Mouse (Mus musculus) small intestine, adult 2 months (tissue): ENCODE results near the gene Vamp5.

Experiments used
- CTCF ChIP-seq: fragments of 200-500 bp; IDR thresholded peaks from 2 replicates; pipeline ENCODE4 v1.5.1; 2012; ENCODE audit warnings: low read depth, mild to moderate bottlenecking, control low read depth, inconsistent platforms, low read length, moderate library complexity, mixed read lengths; ENCODE audit not compliant: insufficient replicate concordance, insufficient read length; ENCODE audit errors: extremely low read depth
- POLR2A ChIP-seq: fragments of 200-500 bp; IDR thresholded peaks from 2 replicates; pipeline ENCODE4 v1.6.1; 2012; ENCODE audit warnings: low read depth, mild to moderate bottlenecking, control low read depth, inconsistent platforms, low read length, moderate library complexity

- TF ChIP-seq CTCF (no peak), POLR2A (no peak)
Measured at GRCm38 (mm10) chr6:72359343-72359742, 20.9 kb downstream of the Vamp5 start.
